Mouse (Mus musculus): ENCODE results near the gene Gm37240. TPM values are rescaled to one million over a fixed set of nuclear protein-coding genes. Genes with fewer than 3 reads are reported as not detected.

Gene Gm37240
- polyA plus RNA-seq, 1 experiment from 2014 or later = 0.52 TPM

DNA sequence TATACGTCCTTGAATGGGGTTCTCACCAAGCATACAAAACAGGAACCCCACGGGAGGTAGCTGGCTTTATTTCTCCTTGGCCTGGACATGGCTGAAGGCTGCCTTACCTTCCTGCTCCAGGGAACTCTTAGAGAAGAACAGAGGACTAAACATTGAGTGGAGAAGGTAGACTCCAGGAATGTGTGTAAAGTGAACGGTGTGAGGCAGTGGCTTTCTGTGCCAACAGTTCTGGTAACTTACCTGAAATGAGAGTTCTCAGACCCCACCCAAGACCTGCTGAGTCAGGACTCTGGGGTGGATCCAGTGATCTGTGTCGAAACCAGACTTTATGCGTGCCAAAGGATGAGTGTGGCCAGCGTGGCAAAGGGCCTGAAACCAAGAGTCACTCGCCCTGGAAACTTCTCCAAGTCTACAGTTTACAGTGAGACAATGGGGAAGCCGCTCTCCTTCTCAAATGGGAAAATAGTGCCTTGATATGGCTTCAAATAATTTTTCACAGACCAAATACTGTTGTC lies 1240.9 kb downstream of the Gm37240 start:
- Histone ChIP-seq H3K27me3 (ENCODE audit: control insufficient read depth, insufficient read depth, low read length) (no peaks in the 10 kb centered on the region), H3K4me1 (replicated peaks; ENCODE audit: control insufficient read depth, insufficient read depth, low read length) (no peaks in the 10 kb centered on the region), H3K4me3 (ENCODE audit: low read depth, low read length) (no peak overlapping the region), H3K9ac (ENCODE audit: low read depth, low read length) (no peak overlapping the region), H3K36me3 (ENCODE audit: control insufficient read depth, insufficient read depth, low read length) (no peaks in the 10 kb centered on the region), H3K9me3 (ENCODE audit: control insufficient read depth, low read length) (no peaks in the 10 kb centered on the region), H3K27ac (ENCODE audit: low read depth, low read length) (no peak overlapping the region), H3K4me2 (replicated peaks; ENCODE audit: low read depth, low read length) (no peak overlapping the region)
- DNase-seq (ENCODE audit: low spot score) (no peak), ATAC-seq (ENCODE audit: low FRiP score) (no peak)
- 87% methylated on average over 8 of the region's 8 CpGs for WGBS

GRCm38 (mm10) chr3:84646007-84646290 lies 1241.4 kb downstream of the Gm37240 start:
- no peak for ATAC-seq (ENCODE audit: low FRiP score)
- no peaks in the 10 kb centered on the region for H3K9me3 ChIP-seq (ENCODE audit: control insufficient read depth, low read length)
- WGBS = 93% methylated on average over 3 of the region's 3 CpGs

DNA sequence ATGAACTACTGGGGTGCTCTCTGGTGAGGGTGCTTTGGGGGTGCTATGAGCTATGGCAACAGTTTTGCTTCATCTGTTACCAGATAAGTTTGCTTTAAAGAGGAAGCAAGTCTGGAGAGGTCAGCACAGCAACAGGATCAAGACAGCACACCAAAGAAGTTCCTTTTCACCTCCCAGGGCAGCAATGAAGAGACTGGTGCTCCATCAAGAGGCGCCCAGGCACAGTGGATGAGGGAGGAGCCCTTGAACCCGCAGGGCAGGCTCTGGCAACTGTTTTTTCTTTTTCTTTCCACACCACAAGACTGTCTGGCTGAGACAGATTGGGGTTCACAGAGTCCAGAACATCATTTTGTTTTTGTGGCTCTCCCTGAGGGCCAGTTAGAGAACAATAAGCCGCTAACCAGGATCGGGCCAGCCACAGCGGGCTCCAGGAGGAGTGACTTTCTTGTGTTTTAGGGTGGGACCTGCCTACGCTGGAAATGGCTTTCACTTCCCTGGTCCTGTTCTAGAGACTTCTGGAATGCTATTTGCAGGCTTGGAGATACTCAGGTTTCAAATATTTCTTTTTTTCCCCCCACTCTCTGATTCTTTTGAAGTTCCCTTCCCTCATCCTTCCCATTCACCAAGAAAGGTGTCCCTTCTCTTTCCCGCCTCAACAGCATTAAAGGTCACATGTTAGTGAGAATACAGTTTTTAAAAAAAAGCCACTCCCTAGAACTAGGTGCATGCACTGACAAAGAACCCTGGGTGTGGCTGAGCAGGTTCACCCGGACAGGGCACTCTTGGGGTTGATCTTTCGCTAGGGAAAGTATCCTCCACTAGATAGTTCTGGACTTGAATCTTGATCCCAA lies 1241.9 kb downstream of the Gm37240 start:
- H3K36me3 ChIP-seq (ENCODE audit: control insufficient read depth, insufficient read depth, low read length) = no peaks in the 10 kb centered on the region
- H3K27me3 ChIP-seq (ENCODE audit: control insufficient read depth, insufficient read depth, low read length) = no peaks in the 10 kb centered on the region
- H3K4me3 ChIP-seq (ENCODE audit: low read depth, low read length) = no peak overlapping the region
- DNase-seq (ENCODE audit: low spot score) (no peak), ATAC-seq (ENCODE audit: low FRiP score) (no peak)
- no peak overlapping the region for H3K9ac ChIP-seq (ENCODE audit: low read depth, low read length)
- no peak overlapping the region for H3K4me2 ChIP-seq (replicated peaks; ENCODE audit: low read depth, low read length)
- no peaks in the 10 kb centered on the region for H3K4me1 ChIP-seq (replicated peaks; ENCODE audit: control insufficient read depth, insufficient read depth, low read length)
- no peaks in the 10 kb centered on the region for H3K9me3 ChIP-seq (ENCODE audit: control insufficient read depth, low read length)
- no peak overlapping the region for H3K27ac ChIP-seq (ENCODE audit: low read depth, low read length)
- 80% methylated on average over 9 of the region's 9 CpGs for WGBS

More at GRCm38 (mm10) chr3:84646007-84646290, 1241.4 kb downstream of the Gm37240 start:
- H3K9ac ChIP-seq (ENCODE audit: low read depth, low read length) = no peak overlapping the region
- no peaks in the 10 kb centered on the region for H3K27me3 ChIP-seq (ENCODE audit: control insufficient read depth, insufficient read depth, low read length)
- H3K4me2 ChIP-seq (replicated peaks; ENCODE audit: low read depth, low read length) = no peak overlapping the region
- H3K36me3 ChIP-seq (ENCODE audit: control insufficient read depth, insufficient read depth, low read length) = no peaks in the 10 kb centered on the region
- no peak overlapping the region for H3K4me3 ChIP-seq (ENCODE audit: low read depth, low read length)
- DNase-seq (ENCODE audit: low spot score) = no peak
- H3K27ac ChIP-seq (ENCODE audit: low read depth, low read length) = no peak overlapping the region
- H3K4me1 ChIP-seq (replicated peaks; ENCODE audit: control insufficient read depth, insufficient read depth, low read length) = no peaks in the 10 kb centered on the region

GRCm38 (mm10) chr3:84642942-84643341 lies 1244.4 kb downstream of the Gm37240 start:
- Histone ChIP-seq H3K36me3 (ENCODE audit: control insufficient read depth, insufficient read depth, low read length) (no peaks in the 10 kb centered on the region), H3K27me3 (ENCODE audit: control insufficient read depth, insufficient read depth, low read length) (no peaks in the 10 kb centered on the region), H3K27ac (ENCODE audit: low read depth, low read length) (no peak overlapping the region), H3K4me3 (ENCODE audit: low read depth, low read length) (no peak overlapping the region), H3K4me2 (replicated peaks; ENCODE audit: low read depth, low read length) (no peak overlapping the region), H3K9ac (ENCODE audit: low read depth, low read length) (no peak overlapping the region), H3K9me3 (ENCODE audit: control insufficient read depth, low read length) (no peaks in the 10 kb centered on the region), H3K4me1 (replicated peaks; ENCODE audit: control insufficient read depth, insufficient read depth, low read length) (no peaks in the 10 kb centered on the region)
- ATAC-seq (ENCODE audit: low FRiP score) = no peak
- 35% methylated on average over 4 of the region's 4 CpGs for WGBS
- DNase-seq (ENCODE audit: low spot score) = no peak

DNA sequence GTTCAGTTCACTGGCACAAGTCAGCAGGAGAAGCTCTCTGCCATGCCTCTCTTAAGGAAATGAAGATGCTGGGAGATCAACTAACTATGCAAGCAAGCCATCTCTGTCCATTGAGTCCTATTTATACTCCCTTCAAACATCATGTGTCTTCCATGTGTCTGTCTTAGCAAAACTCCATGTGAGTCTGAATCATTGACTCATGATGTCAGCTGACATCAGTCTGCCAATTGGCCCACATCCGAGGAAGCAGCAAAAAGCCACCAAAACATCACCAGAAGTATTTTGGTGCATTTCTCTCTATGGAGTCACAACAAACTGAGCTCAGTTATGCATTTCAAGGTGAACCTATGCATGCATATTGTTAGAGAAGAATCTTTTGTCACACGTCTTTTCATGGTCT lies 1245.9 kb downstream of the Gm37240 start:
- no peaks in the 10 kb centered on the region for H3K4me1 ChIP-seq (replicated peaks; ENCODE audit: control insufficient read depth, insufficient read depth, low read length)
- H3K4me2 ChIP-seq (replicated peaks; ENCODE audit: low read depth, low read length) = no peak overlapping the region
- no peak for ATAC-seq (ENCODE audit: low FRiP score)
- DNase-seq (ENCODE audit: low spot score) = no peak
- H3K27me3 ChIP-seq (ENCODE audit: control insufficient read depth, insufficient read depth, low read length) = no peaks in the 10 kb centered on the region
- H3K9me3 ChIP-seq (ENCODE audit: control insufficient read depth, low read length) = no peaks in the 10 kb centered on the region
- no peak overlapping the region for H3K9ac ChIP-seq (ENCODE audit: low read depth, low read length)
- H3K36me3 ChIP-seq (ENCODE audit: control insufficient read depth, insufficient read depth, low read length) = no peaks in the 10 kb centered on the region
- no peak overlapping the region for H3K27ac ChIP-seq (ENCODE audit: low read depth, low read length)
- H3K4me3 ChIP-seq (ENCODE audit: low read depth, low read length) = no peak overlapping the region
- whole genome bisulfite sequencing = 85% methylated on average over 2 of the region's 2 CpGs

GRCm38 (mm10) chr3:84640536-84640935 lies 1246.8 kb downstream of the Gm37240 start:
- no peak for ATAC-seq (ENCODE audit: low FRiP score)
- 44% methylated on average over 6 of the region's 6 CpGs for WGBS

GRCm38 (mm10) chr3:84639767-84640500 lies 1247.4 kb downstream of the Gm37240 start:
- Histone ChIP-seq H3K27me3 (ENCODE audit: control insufficient read depth, insufficient read depth, low read length) (no peaks in the 10 kb centered on the region), H3K27ac (ENCODE audit: low read depth, low read length) (no peak overlapping the region), H3K4me2 (replicated peaks; ENCODE audit: low read depth, low read length) (no peak overlapping the region), H3K9ac (ENCODE audit: low read depth, low read length) (no peak overlapping the region), H3K9me3 (ENCODE audit: control insufficient read depth, low read length) (no peaks in the 10 kb centered on the region), H3K36me3 (ENCODE audit: control insufficient read depth, insufficient read depth, low read length) (no peaks in the 10 kb centered on the region), H3K4me3 (ENCODE audit: low read depth, low read length) (no peak overlapping the region), H3K4me1 (replicated peaks; ENCODE audit: control insufficient read depth, insufficient read depth, low read length) (no peaks in the 10 kb centered on the region)
- DNase-seq (ENCODE audit: low spot score) (no peak), ATAC-seq (ENCODE audit: low FRiP score) (no peak)
- 43% methylated on average over 11 of the region's 11 CpGs for WGBS

More at GRCm38 (mm10) chr3:84640536-84640935, 1246.8 kb downstream of the Gm37240 start:
- Histone ChIP-seq H3K27ac (ENCODE audit: low read depth, low read length) (no peak overlapping the region), H3K9ac (ENCODE audit: low read depth, low read length) (no peak overlapping the region), H3K27me3 (ENCODE audit: control insufficient read depth, insufficient read depth, low read length) (no peaks in the 10 kb centered on the region), H3K4me2 (replicated peaks; ENCODE audit: low read depth, low read length) (no peak overlapping the region), H3K9me3 (ENCODE audit: control insufficient read depth, low read length) (no peaks in the 10 kb centered on the region), H3K36me3 (ENCODE audit: control insufficient read depth, insufficient read depth, low read length) (no peaks in the 10 kb centered on the region), H3K4me3 (ENCODE audit: low read depth, low read length) (no peak overlapping the region), H3K4me1 (replicated peaks; ENCODE audit: control insufficient read depth, insufficient read depth, low read length) (no peaks in the 10 kb centered on the region)
- DNase-seq (ENCODE audit: low spot score) = no peak

DNA sequence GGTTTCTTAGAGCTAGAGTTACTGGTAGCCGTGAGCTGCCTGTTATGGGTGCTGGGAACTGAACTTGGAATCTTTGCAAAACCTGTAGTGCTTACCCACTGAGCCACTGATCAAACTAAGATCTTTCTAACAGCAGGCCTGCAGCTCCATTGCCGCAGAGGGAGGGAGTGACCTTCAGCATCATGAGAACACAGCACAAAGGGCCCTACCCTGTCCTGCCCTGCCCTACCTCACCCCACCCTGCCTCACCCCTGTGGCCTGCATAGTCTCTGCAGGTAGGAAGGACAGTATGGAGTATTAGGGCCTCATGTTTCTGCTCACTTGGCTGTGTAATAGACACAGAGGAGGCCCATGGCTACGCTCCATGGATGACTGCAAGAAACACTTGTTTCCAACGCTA lies 1248.5 kb downstream of the Gm37240 start:
- H3K4me3 ChIP-seq (ENCODE audit: low read depth, low read length) = no peak overlapping the region
- no peaks in the 10 kb centered on the region for H3K9me3 ChIP-seq (ENCODE audit: control insufficient read depth, low read length)
- no peaks in the 10 kb centered on the region for H3K4me1 ChIP-seq (replicated peaks; ENCODE audit: control insufficient read depth, insufficient read depth, low read length)
- H3K27ac ChIP-seq (ENCODE audit: low read depth, low read length) = no peak overlapping the region
- H3K27me3 ChIP-seq (ENCODE audit: control insufficient read depth, insufficient read depth, low read length) = no peaks in the 10 kb centered on the region
- no peak overlapping the region for H3K9ac ChIP-seq (ENCODE audit: low read depth, low read length)
- DNase-seq (ENCODE audit: low spot score) = no peak
- 75% methylated on average over 4 of the region's 4 CpGs for WGBS
- H3K4me2 ChIP-seq (replicated peaks; ENCODE audit: low read depth, low read length) = no peak overlapping the region
- H3K36me3 ChIP-seq (ENCODE audit: control insufficient read depth, insufficient read depth, low read length) = no peaks in the 10 kb centered on the region
- no peak for ATAC-seq (ENCODE audit: low FRiP score)

Data from hindbrain, embryonic 11.5 days (tissue).